Mouse (Mus musculus) thymus, postnatal 0 days (tissue): ENCODE results near the gene Rdm1. TPM values are rescaled to one million over a fixed set of nuclear protein-coding genes. Genes with fewer than 3 reads are reported as not detected.

Source experiments
- DNase-seq: peaks from one replicate; pipeline ENCODE4 v3.0.0-alpha.2; 2015; ENCODE audit warnings: low spot score
- polyA plus RNA-seq: library from polyadenylated mRNA; unstranded; fragments of >200 nt; fragmentation: Nextera tagmentation; extraction: Ambion mirVana; gene quantifications from 2 replicates; pipeline ENCODE4 v1.2.1, GENCODE M21; 2015

The Rdm1 gene
- polyA plus RNA-seq, 1 experiment from 2014 or later: 46.0 TPM

DNA sequence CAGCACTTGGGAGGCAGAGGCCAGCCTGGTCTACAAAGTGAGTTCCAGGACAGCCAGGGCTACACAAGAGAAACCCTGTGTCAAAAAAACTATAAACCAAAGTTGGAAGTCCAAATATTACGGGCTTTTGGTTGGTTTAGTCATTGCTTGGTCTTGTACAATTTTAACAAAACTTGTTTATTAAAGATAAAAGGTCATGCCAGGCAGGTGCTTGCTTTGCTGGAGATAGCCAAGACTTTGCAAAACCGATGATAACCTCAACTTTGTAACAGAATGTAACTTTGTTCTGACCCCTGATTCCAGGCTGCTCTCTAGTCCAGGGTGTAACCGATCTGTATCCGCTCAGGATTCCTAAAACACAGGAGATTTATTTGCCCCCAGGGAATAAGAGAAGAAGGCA is 29.4 kb downstream of the Rdm1 start:
- no peak for DNase-seq

DNA sequence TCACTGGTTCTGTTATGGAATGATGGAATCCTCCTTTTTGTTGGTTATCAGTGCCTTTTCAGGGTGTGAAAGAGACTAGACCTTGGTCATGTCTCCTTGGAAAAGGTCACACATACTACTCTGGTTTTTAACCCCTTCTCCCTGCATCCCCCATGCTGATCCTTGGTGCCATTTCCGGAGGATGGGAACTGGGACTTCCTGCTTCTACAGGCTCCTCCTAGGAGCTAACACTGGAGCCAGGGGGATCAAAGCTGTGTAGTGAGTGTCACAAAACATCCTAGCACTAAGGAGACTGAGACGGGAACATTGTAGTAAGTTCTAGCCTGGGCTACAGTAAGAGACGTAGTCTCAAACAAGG is 30.5 kb downstream of the Rdm1 start:
- DNase-seq: no peak

DNA sequence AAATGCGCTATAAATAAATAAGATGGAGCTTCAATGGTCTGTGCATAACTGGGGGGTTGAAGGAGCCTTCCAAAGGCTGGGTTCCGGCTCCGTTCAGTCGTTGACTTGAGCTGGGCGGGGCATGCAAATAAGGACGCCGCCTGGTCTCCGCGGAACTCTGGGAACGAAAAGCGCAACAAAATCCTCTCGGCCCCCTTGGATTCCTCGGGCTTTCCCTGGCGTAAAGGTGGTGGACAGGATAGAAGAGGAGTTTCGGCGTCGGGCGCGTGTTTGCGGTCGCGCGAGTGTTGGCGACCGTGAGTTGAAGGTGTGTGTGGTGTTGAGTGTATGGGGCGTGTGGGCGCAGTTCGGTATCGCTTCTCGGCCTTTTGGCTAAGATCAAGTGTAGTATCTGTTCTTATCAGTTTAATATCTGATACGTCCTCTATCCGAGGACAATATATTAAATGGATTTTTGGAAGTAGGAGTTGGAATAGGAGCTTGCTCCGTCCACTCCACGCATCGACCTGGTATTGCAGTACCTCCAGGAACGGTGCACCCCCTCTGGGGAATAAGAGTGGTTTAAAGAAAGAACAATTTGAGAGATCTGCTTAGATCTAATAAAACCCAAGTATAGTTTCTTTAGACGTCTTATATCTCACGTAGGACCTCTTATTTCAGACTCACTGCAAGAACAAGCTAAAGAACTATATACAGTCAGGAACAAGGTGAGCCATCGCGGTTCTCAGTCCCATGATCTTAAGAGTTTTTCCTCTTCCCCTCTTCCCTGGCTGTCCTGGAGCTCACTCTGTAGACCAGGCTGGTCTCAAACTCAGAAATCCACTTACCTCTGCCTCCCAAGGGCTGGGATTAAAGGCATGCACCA is 31.1 kb downstream of the Rdm1 start:
- peak; percentile 91 for DNase-seq

DNA sequence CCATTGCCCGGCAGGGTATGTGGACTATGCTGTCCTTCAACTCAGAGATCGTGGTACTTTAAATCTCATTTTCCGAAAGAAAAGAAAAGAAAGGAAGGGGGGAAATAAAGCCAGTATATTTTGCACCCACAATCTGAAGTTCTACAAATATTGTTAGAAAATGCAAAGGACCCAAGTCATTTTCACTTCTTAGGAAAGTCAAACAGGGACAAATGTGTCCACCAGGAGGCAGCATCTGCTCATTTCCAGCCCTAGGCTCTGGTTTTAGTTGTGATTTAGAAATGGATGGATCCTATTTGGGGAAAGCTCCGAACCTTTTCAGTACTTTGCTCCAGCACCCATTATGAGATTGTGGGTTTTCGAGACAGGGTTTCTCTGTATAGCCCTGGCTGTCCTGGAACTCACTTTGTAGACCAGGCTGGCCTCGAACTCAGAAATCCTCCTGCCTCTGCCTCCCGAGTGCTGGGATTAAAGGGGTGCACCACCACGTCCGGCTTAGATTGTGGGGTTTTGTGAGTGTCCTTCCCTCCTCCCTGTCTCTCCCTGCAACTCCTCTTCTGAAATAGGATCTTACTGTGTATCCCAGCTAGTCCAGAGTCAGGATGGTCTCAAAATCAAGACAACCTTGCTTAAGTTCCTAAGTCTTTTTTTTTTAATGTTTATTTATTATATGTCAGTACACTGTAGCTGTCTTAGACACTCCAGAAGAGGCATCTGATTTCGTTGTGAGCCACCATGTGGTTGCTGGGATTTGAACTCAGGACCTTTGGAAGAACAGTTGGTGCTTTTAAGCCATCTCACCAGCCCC is 32.0 kb downstream of the Rdm1 start:
- DNase-seq: peak; percentile 85

DNA sequence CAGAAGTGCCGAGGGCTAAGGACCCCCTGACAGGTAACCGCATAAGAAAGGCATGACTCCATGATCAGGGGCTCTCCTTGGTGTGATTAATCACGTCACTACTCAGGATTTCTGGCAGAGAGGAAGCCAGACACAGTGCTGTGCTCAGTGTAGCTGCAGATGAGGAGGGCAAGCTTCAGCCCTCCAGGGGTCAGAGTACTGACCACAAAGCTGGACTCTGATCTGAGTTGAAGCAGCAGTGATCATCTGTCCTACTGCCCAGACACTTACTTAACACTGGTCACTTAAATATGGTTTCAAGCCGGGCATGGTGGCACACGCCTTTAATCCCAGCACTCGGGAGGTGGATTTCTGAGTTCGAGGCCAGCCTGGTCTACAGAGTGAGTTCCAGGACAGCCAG is 34.2 kb downstream of the Rdm1 start:
- DNase-seq: no peak

DNA sequence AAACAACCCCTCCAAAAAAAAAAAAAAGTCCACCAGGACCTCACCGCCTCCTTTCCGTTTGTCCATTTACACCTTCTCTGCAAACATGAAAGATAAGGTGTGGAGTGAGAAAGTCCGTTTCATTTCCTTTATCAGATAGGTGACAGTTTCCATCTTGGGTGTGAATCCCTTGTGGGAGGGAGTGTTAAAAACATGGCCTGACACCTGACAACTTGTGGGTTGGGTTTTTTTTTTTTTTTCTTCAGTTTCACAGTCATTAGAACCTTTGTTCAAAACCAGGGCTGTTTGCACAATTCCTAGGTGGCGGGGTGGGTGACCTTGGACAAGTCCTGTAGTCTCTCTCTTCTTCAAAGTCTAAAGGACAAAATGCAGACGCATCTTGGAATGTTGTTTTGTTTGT is 34.8 kb downstream of the Rdm1 start:
- no peak for DNase-seq

DNA sequence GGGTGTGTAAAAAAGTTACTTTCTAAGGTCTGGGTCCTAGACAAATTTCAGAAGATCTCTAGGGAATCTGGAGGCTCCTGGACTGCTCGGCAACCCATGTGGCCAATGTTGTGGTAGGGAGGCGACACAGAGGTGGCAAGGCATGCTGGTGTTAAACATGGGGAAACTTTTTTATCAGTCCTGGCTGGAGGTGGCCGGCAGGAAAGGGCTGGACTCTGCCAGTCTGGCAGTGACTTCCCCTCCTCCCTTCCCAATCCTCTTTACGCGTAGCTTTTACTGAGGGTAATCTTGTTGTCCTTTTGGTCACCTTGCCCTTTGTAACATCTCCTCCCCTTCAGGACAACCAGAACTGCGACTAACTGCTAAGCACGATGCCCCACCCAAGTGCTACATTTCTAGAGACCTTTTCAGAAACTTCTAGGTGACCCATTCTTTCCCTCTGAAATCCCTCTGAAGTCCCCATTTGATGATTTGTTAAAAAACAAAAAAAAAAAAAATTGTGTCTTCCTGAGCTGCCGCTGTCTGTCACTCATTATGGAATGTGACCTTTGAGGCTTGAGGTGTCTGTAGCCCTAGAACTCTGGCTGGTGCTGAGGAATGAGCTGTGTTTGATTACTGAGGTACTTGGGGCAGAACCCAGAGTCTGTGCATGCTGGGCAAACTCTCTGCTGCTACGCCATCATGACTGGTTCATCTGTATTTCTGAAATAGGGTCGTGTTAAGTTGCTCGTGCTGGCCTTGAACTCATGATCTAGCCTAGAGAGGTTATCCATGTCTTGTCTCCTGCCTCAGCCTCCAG is 36.4 kb downstream of the Rdm1 start:
- DNase-seq: no peak

DNA sequence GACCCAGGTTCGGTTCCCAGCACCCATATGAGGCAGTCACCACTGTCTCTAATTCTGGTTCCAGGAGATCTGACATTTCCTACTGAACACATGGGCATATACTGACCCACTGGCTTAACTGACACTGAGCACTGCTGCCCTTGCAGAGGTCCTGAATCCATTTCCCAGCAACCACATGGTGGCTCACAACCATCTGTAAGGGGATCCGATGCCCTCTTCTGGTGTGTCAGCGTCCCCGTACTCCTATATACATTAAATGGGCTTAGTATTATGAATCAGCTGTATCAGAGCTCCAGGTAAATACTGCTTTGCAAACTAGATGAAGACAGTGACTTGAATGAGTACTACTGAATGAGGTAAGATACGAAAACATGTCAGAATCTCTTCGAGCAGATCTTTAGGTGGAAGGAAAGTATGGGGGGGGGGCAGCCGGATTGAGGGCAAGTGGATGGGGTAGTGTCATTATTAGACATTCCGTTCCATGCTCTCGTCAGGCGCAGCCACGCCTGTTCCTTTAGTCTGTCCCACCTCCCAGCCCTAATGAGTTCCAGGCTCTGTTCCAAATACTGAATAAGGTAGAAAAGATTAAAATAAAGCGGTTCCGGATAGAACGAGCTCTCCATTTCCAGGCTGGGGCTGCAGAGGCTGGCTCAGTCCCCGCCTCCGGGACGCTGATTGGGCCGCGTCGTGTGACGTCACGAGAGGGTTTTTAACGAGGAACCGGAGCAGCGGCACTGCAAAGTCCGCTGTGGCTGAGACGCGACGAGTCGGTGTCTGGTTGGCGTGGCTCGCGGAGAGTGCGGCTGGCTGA is 38.0 kb downstream of the Rdm1 start, which contains the start of gene Arl4d:
Gene Arl4d, plus strand, starts transcription at position 717 of the 811 bp plus-strand sequence.
- DNase-seq: peak; percentile 95

DNA sequence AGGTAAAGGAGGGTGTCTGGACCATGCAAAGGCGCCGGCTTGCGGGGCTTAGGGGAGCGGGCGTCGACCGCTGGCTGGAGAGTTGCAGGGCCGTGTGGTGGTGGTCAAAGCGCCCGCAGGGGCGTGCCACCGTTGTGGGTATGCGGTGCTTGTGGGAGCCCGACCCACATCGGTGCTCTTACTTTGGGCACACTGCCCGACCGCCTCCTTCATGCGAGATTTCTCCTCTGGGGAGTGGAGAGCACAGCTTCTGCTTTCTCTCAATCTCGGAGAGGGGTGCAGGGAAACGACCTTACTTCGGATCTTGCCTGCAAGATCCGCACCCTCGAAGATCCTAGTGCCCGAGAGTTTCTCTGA is 38.6 kb downstream of the Rdm1 start:
- DNase-seq: no peak

DNA sequence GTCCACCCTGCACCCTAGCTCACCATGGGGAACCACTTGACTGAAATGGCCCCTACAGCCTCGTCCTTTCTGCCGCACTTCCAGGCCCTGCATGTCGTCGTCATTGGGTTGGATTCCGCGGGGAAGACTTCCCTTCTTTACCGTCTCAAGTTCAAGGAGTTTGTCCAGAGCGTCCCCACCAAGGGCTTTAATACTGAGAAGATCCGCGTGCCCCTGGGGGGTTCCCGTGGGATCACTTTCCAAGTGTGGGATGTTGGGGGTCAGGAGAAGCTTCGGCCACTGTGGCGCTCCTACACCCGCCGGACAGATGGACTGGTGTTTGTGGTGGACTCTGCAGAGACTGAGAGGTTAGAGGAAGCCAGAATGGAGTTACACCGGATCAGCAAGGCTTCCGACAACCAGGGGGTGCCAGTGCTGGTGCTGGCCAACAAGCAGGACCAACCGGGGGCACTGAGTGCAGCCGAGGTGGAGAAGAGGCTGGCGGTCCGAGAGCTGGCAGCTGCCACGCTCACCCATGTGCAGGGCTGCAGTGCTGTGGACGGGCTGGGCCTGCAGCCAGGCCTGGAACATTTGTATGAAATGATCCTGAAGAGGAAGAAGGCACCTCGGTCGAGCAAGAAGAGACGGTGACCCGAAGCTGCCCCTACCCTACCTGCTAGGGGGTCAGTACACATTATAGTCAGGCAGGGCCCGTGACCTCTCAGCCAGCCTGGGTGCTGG is 39.8 kb downstream of the Rdm1 start:
- DNase-seq: no peak

DNA sequence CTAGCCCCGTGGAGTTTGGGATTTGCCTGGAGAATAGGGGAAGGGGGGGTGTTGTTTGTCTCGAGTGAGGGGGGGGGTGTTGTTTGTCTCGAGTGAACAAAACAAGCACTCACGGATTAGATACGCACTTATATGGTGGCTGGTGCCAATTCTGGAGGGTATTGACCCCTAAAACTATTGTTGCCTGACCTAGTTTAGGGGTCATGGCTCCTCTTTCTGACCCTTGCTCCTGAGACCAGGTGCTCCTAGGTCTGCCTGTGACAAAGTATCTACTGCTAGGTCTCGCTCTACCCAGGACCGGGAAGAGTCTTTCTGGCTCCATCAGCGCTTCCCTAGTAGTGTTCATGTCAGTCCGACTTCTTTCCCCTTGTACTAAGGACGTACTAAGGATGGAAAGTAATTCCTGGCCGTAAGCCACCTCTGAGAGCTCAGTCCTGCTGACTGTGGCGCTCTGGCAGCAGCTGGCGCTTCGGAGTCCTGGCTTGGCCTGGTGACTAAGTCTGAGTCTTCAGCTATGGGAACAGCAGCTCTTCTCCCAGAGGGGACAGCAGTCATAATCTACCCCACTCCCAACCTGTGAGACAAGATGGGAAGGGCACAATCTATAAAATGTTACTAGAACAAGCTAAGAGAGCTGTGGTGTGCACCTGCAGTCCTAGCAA is 41.0 kb downstream of the Rdm1 start:
- DNase-seq: no peak

DNA sequence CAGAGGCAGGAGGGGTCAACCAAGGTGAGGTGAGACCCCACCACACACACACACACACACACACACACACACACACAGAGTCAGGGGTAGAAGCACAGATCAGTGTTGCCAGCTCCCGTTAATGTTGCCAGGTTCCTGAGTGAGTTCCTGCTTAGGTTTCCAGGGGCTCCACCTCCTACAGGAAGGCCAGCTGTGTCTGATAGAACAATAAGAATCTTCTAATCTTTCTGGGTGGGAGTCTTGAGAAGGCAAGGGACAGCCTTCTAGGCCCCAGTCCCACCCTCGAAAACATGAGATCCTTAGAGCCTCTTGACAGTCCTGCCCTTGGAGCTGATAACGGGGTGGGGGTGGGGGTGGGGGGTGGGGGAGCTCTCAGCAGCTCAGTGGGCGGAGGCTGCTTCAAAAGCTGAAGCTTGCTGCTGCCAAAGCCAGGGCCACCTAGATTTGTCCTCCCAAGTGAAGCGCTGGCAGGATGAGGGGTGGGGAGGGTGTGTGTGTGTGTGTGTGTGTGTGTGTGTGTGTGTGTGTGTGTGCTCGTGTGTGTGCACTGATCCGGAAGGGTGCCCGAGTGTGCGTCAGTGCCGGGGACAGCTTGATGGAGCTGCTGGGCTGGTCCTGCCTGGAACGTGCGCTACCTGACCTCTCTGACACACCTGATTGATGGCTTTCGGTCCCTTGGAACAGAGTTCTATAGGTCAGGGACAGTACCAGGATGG is 41.7 kb downstream of the Rdm1 start:
- DNase-seq: no peak

DNA sequence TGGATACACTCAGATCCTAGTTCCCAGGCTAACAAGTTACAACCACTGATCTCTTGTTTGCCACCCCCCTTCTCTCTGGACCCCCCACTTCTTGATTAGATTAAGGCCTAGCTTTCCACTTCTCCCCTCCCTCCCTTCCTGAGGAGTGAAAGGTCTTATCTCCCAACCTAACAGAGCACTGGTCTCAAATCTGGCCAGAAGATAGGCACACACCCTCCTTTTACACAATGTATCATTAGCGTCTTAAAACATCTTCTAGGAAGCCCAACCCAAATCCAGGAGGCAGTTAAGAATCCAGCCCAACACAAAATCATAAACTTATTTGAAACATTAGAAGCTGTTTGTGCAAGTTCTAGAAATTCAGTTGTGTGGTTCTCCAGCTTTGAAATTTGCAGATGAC is 43.3 kb downstream of the Rdm1 start:
- DNase-seq: no peak

DNA sequence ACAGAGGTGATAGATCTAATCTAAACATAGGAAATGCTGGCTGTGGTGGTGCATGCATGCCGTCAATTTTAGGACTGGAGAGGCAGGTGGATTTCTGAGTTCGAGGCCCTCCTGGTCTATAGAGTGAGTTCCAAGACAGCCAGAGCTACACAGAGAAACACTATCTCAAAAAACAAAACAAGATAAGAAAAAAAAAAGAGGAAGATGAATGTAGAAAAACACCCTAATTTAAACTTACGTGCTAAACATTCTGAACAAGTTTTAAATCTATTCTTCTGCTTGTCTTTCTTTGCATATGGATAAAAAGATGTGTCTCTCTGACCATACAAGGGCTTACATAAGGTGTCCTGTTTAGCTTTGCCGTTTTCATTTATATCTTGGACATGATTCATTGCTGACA is 44.3 kb downstream of the Rdm1 start:
- no peak for DNase-seq

DNA sequence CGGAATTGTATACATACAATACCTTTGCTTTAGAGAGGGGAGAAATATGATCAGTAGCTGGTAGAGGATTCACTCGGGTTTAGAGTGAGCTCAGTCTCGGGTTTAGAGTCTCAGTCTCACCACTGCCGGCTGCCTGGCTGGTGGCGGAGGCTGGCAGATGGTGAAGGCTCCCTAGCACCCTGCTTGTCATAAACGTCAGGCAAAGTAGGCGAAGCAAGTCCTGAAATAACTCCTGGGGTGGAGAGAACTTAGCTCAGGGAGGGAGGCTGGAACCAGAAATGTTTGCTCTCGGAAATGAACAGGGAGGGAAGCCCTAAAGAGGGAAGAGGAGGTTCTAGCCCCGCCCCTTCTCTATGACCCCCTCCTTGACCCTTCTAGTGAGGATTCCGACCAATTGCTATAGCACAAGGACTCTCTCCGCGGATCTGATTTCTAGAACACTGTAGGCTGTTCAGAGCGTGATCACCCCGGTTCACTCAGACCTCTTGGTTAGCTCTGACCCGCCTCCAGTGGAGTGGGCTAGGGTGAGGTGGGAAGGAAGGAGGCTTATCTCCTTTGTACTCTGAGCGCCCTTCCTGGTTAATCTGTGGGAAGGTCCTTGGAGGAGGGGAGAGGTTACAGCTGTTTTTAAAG is 46.1 kb downstream of the Rdm1 start:
- no peak for DNase-seq

DNA sequence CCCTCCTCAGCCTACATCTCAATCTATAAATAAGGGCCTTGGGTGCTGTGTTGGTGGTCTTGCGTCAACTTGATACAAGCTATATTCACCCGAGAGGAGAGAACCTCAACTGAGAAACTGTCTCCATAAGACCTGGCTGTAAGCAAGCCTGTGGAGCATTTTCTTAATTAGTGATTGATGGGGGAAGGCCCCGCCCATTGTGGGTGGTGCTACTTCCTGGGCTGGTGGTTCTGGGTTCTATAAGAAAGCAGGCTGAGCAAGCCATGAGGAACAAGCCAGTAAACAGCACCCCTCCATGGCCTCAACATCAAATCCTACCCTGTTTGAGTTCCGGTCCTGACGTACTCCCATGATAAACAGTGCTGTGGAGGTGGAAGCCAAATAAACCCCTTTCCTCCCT is 47.1 kb downstream of the Rdm1 start:
- no peak for DNase-seq

DNA sequence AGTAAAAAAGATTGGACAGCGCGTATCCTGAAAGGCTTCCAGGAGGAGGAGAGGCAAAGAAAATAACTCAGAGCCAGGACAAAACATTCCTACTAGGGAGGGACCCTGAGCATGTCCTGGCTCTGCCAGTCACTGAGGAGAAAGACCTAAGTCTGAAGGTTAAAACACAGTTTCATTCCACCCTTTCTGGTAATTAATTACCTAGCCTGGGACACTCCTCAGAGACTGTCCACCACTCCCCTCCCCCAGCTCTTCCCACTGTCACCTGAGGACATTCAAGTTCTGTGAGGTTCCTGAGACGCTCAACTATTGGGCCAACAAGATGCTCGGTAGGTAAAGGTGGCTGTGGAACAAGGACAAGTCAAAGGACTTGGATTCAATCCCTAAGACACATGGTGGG is 48.4 kb downstream of the Rdm1 start:
- no peak for DNase-seq

DNA sequence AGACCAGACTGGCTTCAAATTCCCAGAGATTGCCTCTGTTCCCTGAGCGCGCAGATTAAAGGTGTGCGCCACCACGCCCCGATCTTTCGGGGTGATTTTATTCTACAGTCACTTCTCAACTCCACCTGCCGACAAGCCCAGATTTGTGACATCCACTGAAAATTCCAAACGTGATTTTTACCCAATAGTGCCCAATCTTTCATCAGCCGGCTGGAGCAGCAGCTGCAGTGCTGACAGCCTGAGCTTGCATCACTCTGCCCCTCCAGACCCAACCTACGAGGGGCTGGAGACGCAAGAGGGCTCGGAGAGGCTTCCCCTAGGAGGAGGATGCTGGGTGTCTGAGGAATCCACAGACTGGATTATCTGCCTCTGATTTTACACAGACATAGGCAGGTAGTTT is 50.7 kb downstream of the Rdm1 start:
- DNase-seq: no peak

DNA sequence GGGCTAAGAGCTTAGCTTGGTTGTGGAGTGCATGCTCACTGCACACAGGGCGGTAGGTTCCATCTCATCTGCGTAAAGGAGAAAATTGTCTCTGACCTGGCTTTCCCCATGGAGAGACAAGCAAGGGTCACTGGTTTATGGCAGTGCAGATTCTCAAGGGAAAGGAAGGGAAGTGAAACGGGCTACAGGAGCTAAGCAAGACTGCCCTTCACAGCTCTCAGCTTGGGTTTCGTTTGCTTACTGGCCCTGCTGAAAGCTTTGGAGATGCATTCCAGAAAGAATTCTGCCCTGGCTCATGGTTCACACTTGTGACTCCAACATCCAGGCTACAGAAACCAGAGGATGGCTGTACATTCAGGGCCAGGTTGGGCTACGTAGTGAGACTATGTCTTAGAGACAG is 51.8 kb downstream of the Rdm1 start:
- DNase-seq: no peak
